Mouse (Mus musculus) thymus, adult 2 months (tissue): Measurements from ENCODE around the gene Fbxw14.

Experiments
- CTCF ChIP-seq: fragments of 200-500 bp; IDR thresholded peaks from 2 replicates; pipeline ENCODE4 v1.5.1; 2012; ENCODE audit warnings: mild to moderate bottlenecking, control low read depth, low read length, moderate library complexity, borderline replicate concordance; ENCODE audit not compliant: control insufficient read depth, poor library complexity, insufficient read depth; ENCODE audit errors: extremely low read depth
- POLR2A ChIP-seq: fragments of 200-500 bp; IDR thresholded peaks from 2 replicates; pipeline ENCODE4 v1.6.1; 2012; ENCODE audit warnings: mild to moderate bottlenecking, low read length, control low read depth, moderate library complexity; ENCODE audit not compliant: control insufficient read depth, poor library complexity, insufficient read depth; ENCODE audit errors: extremely low read depth

GRCm38 (mm10) chr9:109263041-109263440 is 24.4 kb downstream of the Fbxw14 start:
- TF ChIP-seq CTCF: no peak
- no peak for TF ChIP-seq POLR2A
